Mouse (Mus musculus): ENCODE data around the gene Scaf4. TPM values are rescaled to one million over a fixed set of nuclear protein-coding genes. Genes with fewer than 3 reads are reported as not detected.

Scaf4 gene
- polyA plus RNA-seq, 1 experiment from 2014 or later, result 33.6 TPM

Other genes starting within 250 kb of the Scaf4 start
- 44.6 and 45.9 TPM in 2 replicates for gene Tiam1, start 140.7 kb downstream of the Scaf4 start, polyA plus RNA-seq (2015; fragmentation: Nextera tagmentation; extraction: Ambion mirVana)
- 977 and 991 TPM in 2 replicates for gene Sod1, start 63.7 kb downstream of the Scaf4 start, polyA plus RNA-seq (2015; fragmentation: Nextera tagmentation; extraction: Ambion mirVana)
- gene Hunk, start 101.5 kb upstream of the Scaf4 start, polyA plus RNA-seq (2015; fragmentation: Nextera tagmentation; extraction: Ambion mirVana), result 18.7 and 19.0 TPM in 2 replicates

Data from embryonic facial prominence, embryonic 13.5 days (tissue).